Mouse (Mus musculus) kidney, postnatal 0 days (tissue): ENCODE data around the gene Cd79b. TPM values are rescaled to one million over a fixed set of nuclear protein-coding genes. Genes with fewer than 3 reads are reported as not detected.
"Not testable (repeated sequence)": the region's sequence is repeated elsewhere in the genome, so short reads cannot be mapped to it uniquely, and the experiment has no call there.

Experiments
- ATAC-seq: fragments of 200-750 bp; cut with Nextera tagmentation; replicated peaks from 2 replicates; pipeline ENCODE4 v1.8.0; 2017; ENCODE audit warnings: low read depth, moderate number of reproducible peaks, moderate TSS enrichment, moderate library complexity; ENCODE audit not compliant: low FRiP score
- DNase-seq: peaks from one replicate; pipeline ENCODE4 v3.0.0-alpha.2; 2016; ENCODE audit warnings: low spot score
- H3K27ac ChIP-seq: fragments of 300-500 bp; sonication (generic); 2 replicates; pipeline ENCODE4 v1.5.1; 2014; ENCODE audit warnings: mild to moderate bottlenecking
- H3K27me3 ChIP-seq: fragments of 300-500 bp; sonication (generic); 2 replicates; pipeline ENCODE4 v1.6.1; 2014; ENCODE audit warnings: low read length, mixed read lengths; ENCODE audit not compliant: insufficient read depth
- H3K36me3 ChIP-seq: fragments of 300-500 bp; sonication (generic); 2 replicates; pipeline ENCODE4 v1.6.1; 2014; ENCODE audit warnings: low read length, mixed read lengths; ENCODE audit not compliant: insufficient read depth
- H3K4me1 ChIP-seq: fragments of 300-500 bp; sonication (generic); replicated peaks from 2 replicates; pipeline ENCODE4 v1.6.1; 2014; ENCODE audit warnings: antibody characterized with exemption, low read length, mixed read lengths; ENCODE audit not compliant: insufficient read depth
- H3K4me2 ChIP-seq: fragments of 300-500 bp; sonication (generic); 2 replicates; pipeline ENCODE4 v1.6.1; 2014; ENCODE audit warnings: mild to moderate bottlenecking, low read length, moderate library complexity, mixed read lengths
- H3K4me3 ChIP-seq: fragments of 300-500 bp; sonication (generic); replicated peaks from 2 replicates; pipeline ENCODE4 v1.5.1; 2014; ENCODE audit warnings: low read depth, low read length
- H3K9ac ChIP-seq: fragments of 300-500 bp; sonication (generic); 2 replicates; pipeline ENCODE4 v1.6.1; 2014; ENCODE audit warnings: low read depth, low read length
- H3K9me3 ChIP-seq: fragments of 300-500 bp; sonication (generic); replicated peaks from 2 replicates; pipeline ENCODE4 v1.6.1; 2016; ENCODE audit warnings: low read length, inconsistent platforms, mixed read lengths
- CTCF ChIP-seq: IDR thresholded peaks from 2 replicates; pipeline ENCODE4 v1.5.1; 2016; ENCODE audit warnings: antibody characterized with exemption, low read depth, mild to moderate bottlenecking, moderate library complexity
- WGBS: fragments of 180-500 bp; shearing (Covaris S2); extraction: QIAGEN DNeasy Blood & Tissue Kit; methylation state at CpG from one replicate; pipeline ENCODE4 v1.1.7; 2014; 5-methylcytosine and 5-hydroxymethylcytosine counted together
- polyA plus RNA-seq: library from polyadenylated mRNA; unstranded; fragments of >200 nt; fragmentation: Nextera tagmentation; extraction: Ambion mirVana; gene quantifications from 2 replicates; pipeline ENCODE4 v1.2.1, GENCODE M21; 2015

The Cd79b gene
- polyA plus RNA-seq, 1 experiment from 2014 or later, result 7.7 TPM

DNA sequence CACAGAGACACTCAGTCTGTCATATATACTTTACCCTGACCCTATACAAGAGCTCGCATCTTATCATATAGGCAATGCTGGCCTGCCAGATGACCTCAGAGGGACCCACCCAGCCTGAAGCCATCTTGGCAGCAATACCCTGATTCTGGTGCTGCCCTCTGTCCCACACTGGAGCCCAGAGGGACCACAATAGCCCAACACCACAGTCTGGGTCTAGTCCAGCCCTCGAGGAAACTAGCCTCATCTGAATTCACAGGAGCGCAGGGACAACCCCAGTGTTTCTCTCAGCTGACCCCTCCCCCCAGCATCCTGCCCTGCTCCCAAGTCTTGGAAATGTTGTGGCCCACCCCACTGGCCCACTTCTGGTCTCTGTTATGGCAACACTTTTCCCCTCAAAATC, 36.7 kb upstream of the Cd79b start:
- no peaks in the 10 kb centered on the region for H3K27me3 ChIP-seq
- no peak for TF ChIP-seq CTCF
- H3K36me3 ChIP-seq, result no peaks in the 10 kb centered on the region
- H3K4me1 ChIP-seq, result 0 out of 2 replicates have a peak, but pooled peaks cover 3% of the 10 kb centered on the region
- H3K4me3 ChIP-seq, result no peak overlapping the region
- DNase-seq, result no peak
- no peak for ATAC-seq
- H3K27ac ChIP-seq, result no peak overlapping the region
- no peak overlapping the region for H3K9ac ChIP-seq
- no peaks in the 10 kb centered on the region for H3K9me3 ChIP-seq
- no peak overlapping the region for H3K4me2 ChIP-seq
- WGBS, result 66% methylated on average over 3 of the region's 3 CpGs

DNA sequence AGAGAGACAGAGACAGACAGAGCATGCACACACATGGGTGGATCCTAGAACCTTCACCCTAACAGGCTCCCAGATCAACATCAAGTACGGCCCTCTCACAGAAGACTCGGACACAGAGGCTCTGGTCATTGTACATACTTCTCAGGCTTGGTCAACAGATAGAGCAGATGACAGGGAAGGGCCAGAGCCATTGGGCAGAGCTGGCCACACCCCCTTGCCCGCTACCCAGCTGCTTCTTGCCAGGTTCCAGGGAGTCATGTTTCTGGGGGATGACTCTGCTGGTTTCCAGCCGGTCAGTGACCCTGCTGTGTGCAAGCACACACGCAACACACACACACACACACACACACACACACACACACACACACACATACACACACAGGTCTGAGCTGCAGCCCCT, 36.3 kb upstream of the Cd79b start:
- Histone ChIP-seq H3K9me3 (no peaks in the 10 kb centered on the region), H3K4me1 (0 out of 2 replicates have a peak, but pooled peaks cover 3% of the 10 kb centered on the region), H3K27me3 (no peaks in the 10 kb centered on the region), H3K4me2 (no peak overlapping the region), H3K27ac (no peak overlapping the region), H3K36me3 (no peaks in the 10 kb centered on the region), H3K9ac (no peak overlapping the region), H3K4me3 (no peak overlapping the region)
- TF ChIP-seq CTCF, result no peak
- DNase-seq, result peak; percentile 63
- WGBS, result 32% methylated on average over 5 of the region's 5 CpGs
- ATAC-seq, result peak; percentile 66; the same call in 1 of the 2 replicates

DNA sequence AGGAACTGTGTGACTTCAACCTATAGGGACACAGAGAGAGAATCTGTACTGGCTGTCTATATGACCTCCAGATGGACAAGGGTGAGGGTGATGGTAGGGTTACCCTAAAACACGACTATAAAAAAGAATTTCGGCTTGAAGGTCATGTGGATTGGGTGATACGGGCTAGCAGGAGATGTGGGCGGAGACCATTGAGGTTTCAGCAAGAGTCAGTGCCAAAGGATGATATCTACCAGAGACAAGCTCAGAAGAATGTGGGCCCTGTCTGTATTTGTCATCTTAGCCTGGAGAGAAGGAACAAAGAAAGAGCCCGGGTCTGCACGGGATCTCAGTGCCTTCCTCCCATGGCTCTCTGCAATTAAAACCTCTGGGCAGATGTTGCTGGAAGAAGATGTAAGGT, 35.2 kb upstream of the Cd79b start:
- Histone ChIP-seq H3K27ac (no peak overlapping the region), H3K27me3 (no peaks in the 10 kb centered on the region), H3K9me3 (no peaks in the 10 kb centered on the region), H3K36me3 (no peaks in the 10 kb centered on the region), H3K9ac (no peak overlapping the region), H3K4me3 (no peak overlapping the region), H3K4me1 (no peaks in the 10 kb centered on the region), H3K4me2 (no peak overlapping the region)
- DNase-seq (no peak), ATAC-seq (no peak)
- WGBS, result 84% methylated on average over 6 of the region's 6 CpGs
- TF ChIP-seq CTCF, result no peak

DNA sequence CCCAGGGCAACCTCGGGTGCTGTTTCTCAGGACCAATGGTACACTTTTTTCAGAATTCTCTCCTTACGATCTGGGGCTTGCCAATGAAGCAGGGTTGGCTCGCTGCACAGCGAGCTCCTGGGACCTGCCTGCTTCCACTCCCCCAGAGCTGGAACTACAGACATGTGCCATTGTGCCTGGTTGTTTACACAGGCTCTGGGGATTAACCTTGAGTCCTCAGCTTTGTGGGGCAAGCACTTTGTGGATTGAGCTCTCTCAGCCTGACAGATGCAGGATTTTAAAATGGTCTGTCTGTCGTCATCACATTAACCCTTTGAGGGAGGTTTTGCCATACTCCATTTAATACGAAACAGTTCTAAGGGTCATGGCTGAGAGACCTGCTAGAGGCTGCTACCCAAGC, 30.3 kb upstream of the Cd79b start:
- no peaks in the 10 kb centered on the region for H3K9me3 ChIP-seq
- ATAC-seq (no peak), DNase-seq (no peak)
- WGBS, result 32% methylated on average over 6 of the region's 6 CpGs
- H3K4me3 ChIP-seq, result no peak overlapping the region
- H3K4me1 ChIP-seq, result no peaks in the 10 kb centered on the region
- no peak overlapping the region for H3K27ac ChIP-seq
- no peak overlapping the region for H3K4me2 ChIP-seq
- TF ChIP-seq CTCF, result no peak
- no peaks in the 10 kb centered on the region for H3K36me3 ChIP-seq
- H3K9ac ChIP-seq, result no peak overlapping the region
- H3K27me3 ChIP-seq, result no peaks in the 10 kb centered on the region

- Histone ChIP-seq H3K27ac (no peak overlapping the region), H3K4me1 (no peaks in the 10 kb centered on the region), H3K9me3 (no peaks in the 10 kb centered on the region), H3K27me3 (no peaks in the 10 kb centered on the region), H3K4me3 (no peak overlapping the region), H3K36me3 (no peaks in the 10 kb centered on the region), H3K4me2 (no peak overlapping the region), H3K9ac (no peak overlapping the region)
- ATAC-seq (no peak), DNase-seq (peak; percentile 28)
- 69% methylated on average over 9 of the region's 9 CpGs for WGBS
- no peak for TF ChIP-seq CTCF
These were observed 26.5 kb upstream of the Cd79b start for GRCm38 (mm10) chr11:106340990-106341520.

DNA sequence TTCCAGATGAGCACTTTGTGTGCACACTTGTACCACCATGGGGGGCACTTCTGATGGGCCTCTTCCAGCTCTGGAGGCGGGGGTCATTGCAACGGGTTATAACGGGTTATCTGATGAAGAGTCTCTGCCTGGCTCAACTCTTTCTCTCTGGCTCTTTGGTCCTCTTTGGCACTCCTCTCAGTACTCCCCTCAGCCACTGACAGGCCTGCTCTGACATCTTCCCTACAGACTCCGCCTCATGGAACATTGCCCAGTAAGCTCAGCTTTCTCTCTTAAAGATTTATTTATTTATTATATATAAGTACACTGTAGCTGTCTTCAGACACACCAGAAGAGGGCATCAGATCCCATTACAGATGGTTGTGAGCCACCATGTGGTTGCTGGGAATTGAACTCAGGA, 24.8 kb upstream of the Cd79b start:
- not testable (repeated sequence) for H3K9ac ChIP-seq, H3K4me3 ChIP-seq, H3K9me3 ChIP-seq, H3K27me3 ChIP-seq, H3K4me2 ChIP-seq, ATAC-seq, H3K4me1 ChIP-seq, H3K27ac ChIP-seq, H3K36me3 ChIP-seq
- 83% methylated on average over 4 of the region's 4 CpGs for WGBS
- DNase-seq, result peak; percentile 41

DNA sequence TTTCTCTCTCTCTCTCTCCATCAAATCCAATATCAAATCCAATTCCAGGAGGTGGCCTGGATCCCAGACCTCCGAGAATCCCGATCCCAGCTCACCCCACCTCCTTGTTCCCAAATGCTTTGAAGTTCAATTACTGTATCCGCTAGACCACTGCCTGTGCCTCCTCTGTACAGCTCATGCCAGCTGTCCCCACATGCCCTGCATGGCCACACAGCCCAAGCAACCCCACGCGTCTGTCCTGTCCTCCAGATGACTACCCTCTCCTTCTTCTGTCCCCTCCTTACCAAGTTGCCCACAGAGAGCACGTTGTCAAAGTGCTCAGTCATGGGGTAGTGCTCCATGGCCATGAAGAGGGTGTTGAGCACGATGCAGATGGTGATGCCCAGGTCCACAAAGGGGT, 24.3 kb upstream of the Cd79b start:
- Histone ChIP-seq H3K9me3 (no peaks in the 10 kb centered on the region), H3K36me3 (no peaks in the 10 kb centered on the region), H3K4me1 (no peaks in the 10 kb centered on the region), H3K27me3 (no peaks in the 10 kb centered on the region), H3K4me3 (no peak overlapping the region), H3K27ac (no peak overlapping the region), H3K9ac (no peak overlapping the region), H3K4me2 (no peak overlapping the region)
- no peak for DNase-seq
- no peak for TF ChIP-seq CTCF
- WGBS, result 70% methylated on average over 7 of the region's 7 CpGs
- ATAC-seq, result no peak
